Mouse (Mus musculus): Measurements from ENCODE around the gene Stab1. TPM values are rescaled to one million over a fixed set of nuclear protein-coding genes. Genes with fewer than 3 reads are reported as not detected.
A peak's percentile ranks its signal among the peaks of the same experiment; 100 is the strongest.

Gene Stab1
- total RNA-seq, 1 experiment from 2014 or later = not detected

DNA sequence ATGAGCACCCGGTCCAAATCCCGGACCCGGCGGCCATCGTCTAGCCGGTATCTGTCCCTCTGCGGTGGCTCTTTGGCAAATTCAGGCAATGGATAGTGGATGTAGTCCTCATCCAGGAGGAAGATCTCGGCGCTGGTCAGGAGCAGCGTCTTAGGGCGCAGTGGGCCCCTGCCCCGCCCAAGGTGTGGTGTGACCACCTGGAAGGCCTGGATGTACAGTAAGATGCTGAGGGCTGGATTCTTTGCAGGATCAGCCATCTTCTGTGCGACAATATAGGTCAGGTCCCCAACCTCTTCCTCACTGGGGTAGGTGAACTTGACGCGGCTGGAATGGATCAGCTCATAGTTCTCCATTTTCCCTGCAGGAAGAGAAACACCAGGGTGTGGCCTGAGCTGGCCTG lies 3.4 kb upstream of the Stab1 start:
- no peak for ATAC-seq (replicated peaks; ENCODE audit: insufficient number of reproducible peaks, low FRiP score, low TSS enrichment, poor library complexity, severe bottlenecking)

DNA sequence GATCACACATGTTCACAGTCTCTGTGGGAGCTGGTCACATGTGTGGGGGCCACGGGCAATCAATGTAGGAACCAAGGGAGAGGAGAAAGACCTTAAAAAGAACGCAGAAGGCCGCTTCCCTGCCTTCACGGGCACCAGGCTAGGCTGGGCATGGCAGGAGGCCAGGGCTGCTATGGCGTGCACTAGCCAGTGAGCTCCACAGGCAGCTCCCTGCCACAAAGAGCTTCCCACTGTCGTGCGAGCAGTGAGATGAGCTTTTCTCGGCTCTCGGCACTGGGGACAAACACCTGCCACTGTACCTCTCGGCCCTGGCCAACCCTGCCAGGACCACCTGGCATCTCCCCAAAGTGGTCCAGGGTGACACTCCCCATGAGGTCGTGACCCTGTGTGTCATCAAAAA lies 2.9 kb upstream of the Stab1 start:
- ATAC-seq (replicated peaks; ENCODE audit: insufficient number of reproducible peaks, low FRiP score, low TSS enrichment, poor library complexity, severe bottlenecking) = no peak

DNA sequence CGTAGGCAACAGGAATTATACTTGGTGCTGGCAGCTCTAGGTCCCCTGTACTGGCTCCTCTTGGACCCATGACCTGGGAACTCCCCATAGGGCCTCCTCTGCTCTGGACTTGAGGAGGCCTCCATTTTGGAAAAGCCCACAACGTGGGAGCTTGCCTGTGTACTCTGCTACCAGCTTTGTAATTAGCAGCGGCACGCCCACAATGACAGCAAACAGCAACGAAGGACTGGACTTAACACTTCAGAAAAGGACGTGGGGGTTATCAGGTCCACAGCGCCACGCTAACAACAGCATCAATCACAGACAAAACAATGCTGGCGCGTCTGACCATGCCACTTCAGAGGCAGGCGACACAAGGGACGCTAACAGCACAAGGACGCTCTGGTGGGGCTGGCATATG lies 2.5 kb upstream of the Stab1 start:
- ATAC-seq (replicated peaks; ENCODE audit: insufficient number of reproducible peaks, low FRiP score, low TSS enrichment, poor library complexity, severe bottlenecking) = no peak

DNA sequence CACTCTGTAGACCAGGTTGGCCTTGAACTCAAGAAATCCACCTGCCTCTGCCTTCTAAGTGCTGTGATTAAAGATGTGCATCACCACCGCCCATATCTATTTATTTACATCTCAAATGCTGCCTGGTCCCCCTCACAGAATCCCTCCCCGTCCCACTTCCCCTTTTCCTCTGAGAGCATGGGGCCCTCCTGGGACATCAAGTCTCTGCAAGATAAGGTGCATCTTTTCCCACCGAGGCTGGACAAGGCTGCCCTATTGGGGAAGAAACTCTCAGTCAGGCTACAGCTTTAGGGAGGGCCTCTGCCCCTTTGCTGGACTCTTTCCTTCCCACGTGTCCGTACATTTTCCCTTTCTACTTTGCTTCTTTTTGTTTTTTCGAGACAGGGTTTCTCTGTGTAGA lies 1.1 kb upstream of the Stab1 start:
- no peak for ATAC-seq (replicated peaks; ENCODE audit: insufficient number of reproducible peaks, low FRiP score, low TSS enrichment, poor library complexity, severe bottlenecking)

DNA sequence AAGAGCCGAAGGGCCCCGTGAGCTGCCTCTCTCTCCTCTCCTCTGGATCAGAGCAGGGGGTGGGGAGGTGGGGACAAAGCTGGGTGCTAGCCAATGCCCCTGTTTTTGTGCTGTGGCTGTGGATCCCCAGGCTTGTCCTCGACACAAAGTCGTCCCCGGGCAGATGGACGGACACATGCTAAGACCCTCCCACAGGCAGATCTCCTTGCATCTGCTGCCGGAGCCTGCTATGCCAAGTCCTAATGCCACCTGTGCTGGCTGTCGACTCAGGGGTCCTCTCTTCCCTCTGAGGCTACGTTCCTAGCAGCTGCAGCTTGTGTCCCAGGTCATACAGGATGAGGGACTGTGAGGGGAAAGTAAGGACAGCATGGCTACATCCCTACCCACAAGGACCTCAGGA lies 1.6 kb downstream of the Stab1 start:
- no peak for ATAC-seq (replicated peaks; ENCODE audit: insufficient number of reproducible peaks, low FRiP score, low TSS enrichment, poor library complexity, severe bottlenecking)

DNA sequence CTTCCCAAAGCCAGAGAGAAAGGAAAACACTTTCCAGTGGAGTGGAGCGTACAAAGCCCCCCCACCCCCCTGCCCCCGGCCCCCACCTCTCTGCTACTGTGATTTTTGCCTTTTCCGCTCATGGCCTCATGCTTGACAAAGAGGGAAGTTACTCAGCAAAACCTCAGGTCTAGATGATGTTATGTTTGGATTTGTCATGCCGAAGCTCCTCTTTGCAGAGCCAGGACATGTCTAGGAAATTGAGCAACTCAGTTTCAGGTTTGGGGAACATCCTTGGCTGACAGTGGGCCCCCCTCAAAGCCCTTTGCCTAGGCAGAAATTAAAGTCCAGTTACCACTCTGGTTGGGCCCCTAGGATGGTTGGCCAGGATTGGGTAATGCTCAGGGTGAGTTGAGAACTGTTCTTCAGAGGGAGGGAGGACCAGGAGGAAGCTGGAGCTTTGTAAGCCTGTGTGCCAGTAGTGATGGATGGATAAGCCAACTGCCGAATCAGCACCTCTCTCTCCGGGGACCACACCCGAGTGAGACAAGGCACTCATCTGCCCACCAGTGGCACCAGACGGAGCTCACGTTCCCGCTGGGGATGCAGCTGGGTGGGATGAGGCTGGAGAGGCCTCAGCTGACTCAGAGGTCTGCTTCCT lies 2.3 kb downstream of the Stab1 start:
- peak; percentile 79 for ATAC-seq (replicated peaks; ENCODE audit: insufficient number of reproducible peaks, low FRiP score, low TSS enrichment, poor library complexity, severe bottlenecking)

DNA sequence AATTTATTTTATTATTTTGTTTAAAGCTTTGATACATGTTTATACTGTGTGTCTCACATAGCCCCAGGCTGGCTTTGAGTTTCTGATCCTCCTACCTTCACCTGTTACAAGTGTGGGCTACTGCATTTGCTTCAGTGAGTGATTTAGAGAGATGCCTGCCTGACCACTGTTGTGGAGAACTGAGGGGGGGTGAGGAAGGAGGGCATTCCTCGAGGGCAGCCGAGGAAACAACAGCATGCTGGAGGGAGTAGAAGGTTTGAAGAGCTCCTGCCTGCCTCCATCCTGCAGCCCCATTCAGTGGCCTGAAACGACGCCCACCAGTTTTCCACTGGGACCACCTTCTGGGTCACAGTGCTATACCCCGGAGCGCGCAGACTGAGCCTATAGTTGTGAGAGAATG lies 3.0 kb downstream of the Stab1 start:
- no peak for ATAC-seq (replicated peaks; ENCODE audit: insufficient number of reproducible peaks, low FRiP score, low TSS enrichment, poor library complexity, severe bottlenecking)

DNA sequence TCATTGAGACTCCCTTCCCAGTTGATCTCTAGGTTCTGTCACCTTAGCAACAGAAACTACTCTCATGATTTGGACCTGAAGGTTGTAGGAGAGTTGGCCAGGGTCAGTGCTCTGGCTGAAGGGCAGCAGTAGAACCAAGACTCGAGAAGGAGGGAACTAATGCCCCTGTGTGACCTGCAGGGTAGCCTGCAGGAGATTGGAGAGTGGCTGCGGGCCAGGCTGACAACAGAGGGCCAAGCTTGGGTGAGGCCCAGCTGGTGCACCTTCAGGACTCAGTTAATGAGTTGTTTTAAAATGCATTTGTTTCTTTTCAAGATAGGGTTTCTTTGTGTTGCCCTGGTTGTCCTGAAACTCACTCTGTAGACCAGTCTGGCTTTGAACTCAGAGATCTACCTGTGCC lies 3.4 kb downstream of the Stab1 start:
- no peak for ATAC-seq (replicated peaks; ENCODE audit: insufficient number of reproducible peaks, low FRiP score, low TSS enrichment, poor library complexity, severe bottlenecking)

DNA sequence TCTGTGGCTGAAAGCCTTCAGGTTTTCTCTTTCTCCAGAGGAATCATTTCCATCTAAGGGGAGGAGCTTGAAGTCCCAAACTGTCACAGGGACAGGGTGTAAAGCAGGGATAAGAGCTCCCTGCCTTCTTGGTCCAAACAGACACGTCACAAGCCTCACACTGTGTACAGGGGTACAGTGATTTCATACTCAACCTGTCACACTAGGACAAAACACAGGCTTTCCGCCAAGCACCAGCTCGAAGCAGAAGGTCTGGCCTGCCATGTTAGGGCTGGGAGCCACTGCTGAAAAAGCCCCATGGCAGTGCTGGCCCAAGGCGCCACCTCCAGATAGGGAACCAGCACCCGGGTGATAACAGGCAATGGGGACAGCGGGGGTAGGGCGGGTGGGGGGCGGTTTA lies 4.4 kb downstream of the Stab1 start:
- no peak for ATAC-seq (replicated peaks; ENCODE audit: insufficient number of reproducible peaks, low FRiP score, low TSS enrichment, poor library complexity, severe bottlenecking)

DNA sequence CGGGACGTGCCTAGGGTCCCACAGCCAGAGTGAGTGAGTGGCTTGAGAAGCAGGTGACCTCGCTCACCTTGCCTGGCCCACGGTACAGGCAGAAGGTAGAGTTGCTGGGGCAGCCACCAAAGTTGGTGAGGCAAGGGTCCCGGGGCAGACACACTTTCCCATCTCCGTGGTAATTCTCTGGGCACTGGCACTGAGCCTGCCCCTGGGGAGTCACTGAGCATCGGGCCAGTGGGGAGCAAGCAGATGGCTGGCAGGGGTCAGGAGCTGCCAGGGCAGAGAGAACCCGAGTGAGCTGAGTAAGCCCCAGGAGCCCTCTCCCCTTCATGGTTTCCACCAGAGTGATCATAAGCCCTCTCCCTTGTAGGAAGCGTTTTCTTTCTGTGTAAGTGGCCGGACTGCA lies 6.8 kb downstream of the Stab1 start:
- ATAC-seq (replicated peaks; ENCODE audit: insufficient number of reproducible peaks, low FRiP score, low TSS enrichment, poor library complexity, severe bottlenecking) = no peak

DNA sequence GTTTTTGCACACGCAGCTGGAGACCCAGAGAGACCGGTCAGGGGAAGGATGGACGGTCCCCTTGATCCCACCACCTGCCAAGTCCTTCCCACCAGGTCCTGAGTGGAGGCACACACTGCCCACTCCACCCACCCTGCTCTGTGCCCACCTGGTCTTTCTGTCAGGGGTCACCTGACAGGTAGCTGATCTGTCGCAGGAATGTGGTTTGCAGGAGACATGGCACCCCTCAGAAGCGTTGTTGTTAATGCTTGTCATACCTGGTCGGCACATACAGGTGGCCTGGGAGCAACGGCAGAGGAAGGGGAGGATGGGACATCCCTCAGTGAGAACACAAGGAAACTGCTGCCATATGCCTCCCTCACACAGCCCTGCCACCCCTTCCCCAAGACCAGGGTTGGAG lies 7.2 kb downstream of the Stab1 start:
- no peak for ATAC-seq (replicated peaks; ENCODE audit: insufficient number of reproducible peaks, low FRiP score, low TSS enrichment, poor library complexity, severe bottlenecking)

DNA sequence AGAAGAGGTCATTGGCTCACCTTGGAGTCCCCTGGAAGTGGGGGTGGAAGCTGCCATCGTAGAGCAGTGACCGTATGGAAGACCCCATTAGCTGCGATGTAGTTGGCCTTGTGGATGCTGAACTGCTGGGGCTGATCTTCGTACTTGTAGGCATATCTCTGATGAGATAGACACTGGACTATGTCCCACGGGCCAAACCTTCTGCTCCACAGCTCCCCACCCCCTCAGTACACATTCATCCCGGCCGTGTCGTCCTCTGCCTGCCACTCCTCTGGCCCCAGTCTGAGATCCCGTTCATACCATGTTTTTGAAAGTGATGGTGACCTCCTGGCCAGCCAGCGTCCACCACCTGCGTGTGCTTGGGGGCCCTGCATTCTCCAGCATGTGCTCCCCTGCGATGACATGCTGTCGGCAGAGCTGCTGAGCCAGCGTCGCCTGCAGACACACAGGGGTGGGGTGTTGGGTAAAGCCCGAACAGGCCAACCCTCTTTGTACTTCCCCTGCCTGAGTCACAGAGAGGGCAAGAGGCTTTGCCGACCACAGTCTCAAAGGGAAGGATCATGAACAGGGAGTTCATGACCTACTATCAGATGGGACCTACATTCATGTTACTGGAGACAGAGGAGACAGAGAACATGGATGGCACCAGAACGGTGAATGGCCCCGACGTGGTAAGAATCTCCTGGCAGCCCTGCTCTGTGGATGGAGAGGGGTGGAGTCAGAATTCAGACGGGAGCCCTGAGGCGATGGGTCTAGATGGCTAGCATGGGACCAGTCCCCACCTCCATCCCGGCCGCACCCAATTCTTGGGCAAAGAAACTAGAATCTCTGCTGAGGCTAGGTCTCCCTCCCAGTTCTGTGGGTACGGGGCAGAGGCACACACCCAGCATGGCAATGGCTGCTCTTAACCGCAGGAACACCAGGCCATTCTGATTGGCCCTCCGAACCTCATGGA lies 8.0 kb downstream of the Stab1 start:
- ATAC-seq (replicated peaks; ENCODE audit: insufficient number of reproducible peaks, low FRiP score, low TSS enrichment, poor library complexity, severe bottlenecking) = peak; percentile 81

DNA sequence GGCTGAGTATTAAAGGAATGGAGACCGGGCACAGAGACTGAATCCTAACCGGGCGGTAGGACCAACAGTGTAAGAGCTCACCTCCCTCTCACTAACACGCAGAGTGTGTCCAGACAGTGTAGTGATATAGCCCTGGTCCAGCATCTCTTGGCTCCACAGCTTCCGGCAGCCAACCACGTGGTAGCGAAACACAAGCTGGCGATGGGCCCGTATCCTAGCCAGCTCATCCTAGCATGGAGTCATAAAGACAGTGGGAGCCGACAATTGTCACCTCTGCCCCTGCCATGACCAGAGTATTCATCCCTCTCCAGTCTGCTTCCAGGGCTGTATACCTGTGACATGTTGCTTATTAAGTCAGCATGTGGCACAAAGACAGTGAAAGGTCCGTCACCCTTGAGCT lies 22.7 kb downstream of the Stab1 start:
- ATAC-seq (replicated peaks; ENCODE audit: insufficient number of reproducible peaks, low FRiP score, low TSS enrichment, poor library complexity, severe bottlenecking) = no peak

DNA sequence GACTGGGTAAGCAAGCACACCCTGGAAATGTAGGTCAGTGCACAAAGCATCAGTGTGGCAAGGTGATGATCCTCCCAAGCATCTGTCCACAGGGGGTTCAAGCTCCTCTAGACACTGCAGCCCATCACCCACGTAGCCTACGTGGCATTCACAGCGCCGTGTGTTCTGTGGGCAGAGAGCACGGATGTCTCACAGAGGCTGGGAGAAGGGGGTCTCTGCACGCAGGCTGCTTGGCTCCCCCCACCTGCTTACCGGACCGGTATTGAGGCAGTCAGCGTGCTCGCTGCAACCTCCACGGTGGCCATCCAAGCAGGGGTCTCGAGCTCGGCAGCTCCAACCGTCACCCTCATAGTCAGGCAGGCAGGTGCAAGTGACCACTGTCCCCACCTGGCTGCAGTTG lies 27.4 kb downstream of the Stab1 start:
- ATAC-seq (replicated peaks; ENCODE audit: insufficient number of reproducible peaks, low FRiP score, low TSS enrichment, poor library complexity, severe bottlenecking) = no peak

DNA sequence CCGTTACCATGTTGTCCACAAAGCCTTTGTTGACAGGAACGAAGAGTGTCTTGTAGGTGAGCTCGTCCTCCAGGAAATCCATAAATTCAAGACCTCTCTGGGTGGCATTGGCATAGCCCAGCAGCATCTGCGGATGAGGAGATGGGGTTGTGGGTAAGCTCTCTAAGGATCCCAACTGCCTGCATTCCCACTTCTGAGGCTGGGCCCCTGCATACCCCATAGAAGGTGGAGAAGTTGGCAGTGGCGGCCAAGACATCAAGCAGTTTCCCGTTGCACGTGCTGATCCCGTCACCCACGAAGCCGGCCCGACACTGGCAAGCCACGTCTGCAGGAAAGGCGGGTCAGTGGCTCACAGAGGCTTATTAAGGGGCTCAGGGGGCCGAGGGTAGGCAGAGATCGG lies 28.3 kb downstream of the Stab1 start:
- ATAC-seq (replicated peaks; ENCODE audit: insufficient number of reproducible peaks, low FRiP score, low TSS enrichment, poor library complexity, severe bottlenecking) = no peak

DNA sequence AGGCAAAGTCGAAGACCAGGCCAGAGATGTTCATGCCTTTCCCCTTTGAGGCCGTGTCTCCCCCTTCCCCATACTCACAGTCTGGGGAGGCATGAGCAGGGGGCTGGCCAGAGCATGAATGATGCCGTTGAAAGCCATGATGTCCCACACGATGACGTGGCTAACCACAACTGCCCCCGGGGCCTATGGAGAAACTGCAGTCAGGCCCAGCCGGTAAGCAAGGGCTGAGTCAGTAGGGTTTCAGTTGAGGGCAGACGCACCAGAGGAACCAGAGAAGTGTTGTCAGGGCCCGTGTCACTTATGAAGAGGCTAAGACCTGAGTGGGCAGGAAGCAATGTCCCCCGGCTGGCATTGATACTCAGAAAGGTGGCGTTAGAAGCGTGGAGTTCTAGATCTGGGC lies 28.8 kb downstream of the Stab1 start:
- no peak for ATAC-seq (replicated peaks; ENCODE audit: insufficient number of reproducible peaks, low FRiP score, low TSS enrichment, poor library complexity, severe bottlenecking)

DNA sequence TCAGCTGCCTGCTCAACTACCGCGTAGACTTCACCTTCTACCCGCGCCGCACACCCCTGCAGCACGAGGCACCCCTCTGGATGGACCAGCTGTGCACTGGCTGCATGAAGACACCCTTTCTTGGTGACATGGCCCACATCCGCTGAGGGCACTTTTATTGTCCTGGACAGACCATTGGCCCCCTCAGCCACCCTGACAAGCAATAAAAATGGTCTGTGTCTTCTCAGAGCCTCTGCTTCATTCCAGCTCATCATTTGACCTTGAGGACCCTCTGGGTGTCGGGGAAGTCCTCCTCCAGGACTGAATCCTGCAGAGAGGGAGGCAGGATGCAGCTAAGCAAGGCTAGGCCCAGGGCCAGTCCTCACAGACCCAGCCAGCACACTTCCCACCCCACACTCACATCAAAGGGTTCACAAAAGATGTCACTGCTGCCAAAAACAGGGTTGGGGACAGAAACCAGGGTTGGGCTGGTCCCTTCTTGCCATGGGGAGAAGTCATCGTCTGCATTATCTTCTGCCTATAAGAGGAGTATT lies 29.5 kb downstream of the Stab1 start:
- no peak for ATAC-seq (replicated peaks; ENCODE audit: insufficient number of reproducible peaks, low FRiP score, low TSS enrichment, poor library complexity, severe bottlenecking)

DNA sequence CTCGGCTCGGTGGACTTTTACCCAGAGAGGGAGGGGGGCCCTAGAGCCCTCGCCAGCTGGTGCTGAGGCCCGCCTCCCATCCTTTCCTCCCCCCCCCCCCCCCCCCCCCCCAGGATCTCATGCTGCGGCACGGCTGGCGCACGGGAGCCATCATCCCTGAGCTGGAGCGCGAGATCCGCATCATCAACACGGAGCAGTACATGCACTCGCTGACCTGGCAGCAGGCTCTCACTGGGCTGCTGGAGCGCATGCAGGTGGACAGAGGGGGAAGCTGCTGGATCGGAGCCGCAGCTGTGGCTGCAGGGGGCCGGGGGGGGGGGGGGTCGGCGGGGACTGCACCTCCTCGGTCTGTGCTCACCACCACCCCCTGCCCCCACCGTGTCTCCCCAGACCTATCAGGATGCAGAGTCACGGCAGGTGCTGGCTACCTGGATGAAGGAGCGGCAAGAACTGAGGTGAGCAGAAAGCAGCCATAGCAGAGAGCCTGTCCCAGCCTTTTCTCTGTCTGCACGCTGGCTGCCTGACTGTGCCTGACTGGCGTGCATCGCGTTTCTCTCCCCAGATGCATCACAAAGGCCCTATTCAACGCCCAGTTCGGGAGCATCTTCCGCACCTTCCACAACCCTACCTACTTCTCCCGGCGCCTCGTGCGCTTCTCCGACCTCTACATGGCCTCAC lies 30.1 kb downstream of the Stab1 start:
- ATAC-seq (replicated peaks; ENCODE audit: insufficient number of reproducible peaks, low FRiP score, low TSS enrichment, poor library complexity, severe bottlenecking) = no peak

DNA sequence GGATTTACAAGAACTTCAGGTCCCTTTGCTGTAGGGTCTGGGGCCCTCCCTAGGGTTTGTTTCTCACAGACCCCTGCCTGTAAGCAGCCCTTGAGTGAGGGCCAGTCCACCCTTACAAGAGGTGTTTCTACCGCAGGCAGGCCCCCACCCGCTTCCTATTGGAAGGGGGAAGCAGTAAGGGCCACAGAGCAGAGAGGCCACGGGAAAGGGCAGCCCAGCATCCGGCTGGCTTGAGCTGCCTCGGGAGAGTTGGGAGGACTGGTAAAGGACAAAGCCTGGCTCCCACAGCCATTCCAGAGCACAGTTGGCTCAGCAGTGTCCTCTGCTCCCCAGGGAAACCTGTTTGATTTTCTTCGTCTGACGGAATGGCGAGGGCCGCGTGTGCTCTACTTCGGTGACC lies 30.6 kb downstream of the Stab1 start:
- no peak for ATAC-seq (replicated peaks; ENCODE audit: insufficient number of reproducible peaks, low FRiP score, low TSS enrichment, poor library complexity, severe bottlenecking)

DNA sequence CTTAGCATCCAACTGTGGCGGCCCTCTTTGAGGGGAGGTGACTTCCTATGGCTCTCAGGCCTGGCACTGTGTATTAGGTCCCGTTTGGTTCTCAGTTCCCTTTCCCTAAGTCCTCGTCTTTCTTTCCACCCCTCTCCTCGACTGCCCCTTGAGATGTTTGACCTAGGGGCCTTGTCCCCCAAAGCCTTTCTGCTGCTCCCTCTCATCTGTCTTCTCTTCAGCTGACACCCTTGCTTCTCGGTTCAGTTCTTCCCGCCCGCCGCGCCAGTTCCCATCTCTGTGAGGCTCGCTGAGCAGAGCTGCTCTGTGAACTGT lies 31.2 kb downstream of the Stab1 start:
- no peak for ATAC-seq (replicated peaks; ENCODE audit: insufficient number of reproducible peaks, low FRiP score, low TSS enrichment, poor library complexity, severe bottlenecking)

Measured in monocyte, adult 5-6 weeks (primary cell).